Mouse (Mus musculus) heart, adult 9 months (tissue): ENCODE measurements around the gene Tgfbr3.
A peak's percentile ranks its signal among the peaks of the same experiment; 100 is the strongest.

Source experiments
- DNase-seq, 2 experiments: peaks; one replicate each; pipeline ENCODE4 v3.0.0; 2022; ENCODE audit warnings: low spot score in 2 of 2

Gene Tgfbr3

GRCm38 (mm10) chr5:107289234-107289764 is at the start of gene Tgfbr3:
Gene Tgfbr3, minus strand, starts transcription at chr5:107289629.
- peak; percentile 88 for DNase-seq

- no peak for DNase-seq
These were observed 41.5 kb upstream of the Tgfbr3 start, which contains the start of gene Brdt for GRCm38 (mm10) chr5:107330916-107331421. Gene Brdt, plus strand, starts transcription at chr5:107331159.

GRCm38 (mm10) chr5:107320703-107321102 is 31.3 kb upstream of the Tgfbr3 start:
- peak in 1 of 2 experiments; percentile 14 for DNase-seq

GRCm38 (mm10) chr5:107317141-107317540 is 27.7 kb upstream of the Tgfbr3 start:
- no peak for DNase-seq

- no peak for DNase-seq
These were observed 18.0 kb upstream of the Tgfbr3 start for GRCm38 (mm10) chr5:107307432-107307831.

GRCm38 (mm10) chr5:107304117-107304825 is 14.8 kb upstream of the Tgfbr3 start:
- no peak for DNase-seq

GRCm38 (mm10) chr5:107303350-107303861 is 14.0 kb upstream of the Tgfbr3 start:
- no peak for DNase-seq

- DNase-seq, result no peak
These were observed 9.4 kb upstream of the Tgfbr3 start for GRCm38 (mm10) chr5:107298854-107299253.

GRCm38 (mm10) chr5:107296512-107297322 is 7.3 kb upstream of the Tgfbr3 start:
- no peak for DNase-seq

- no peak for DNase-seq
These were observed 6.5 kb upstream of the Tgfbr3 start for GRCm38 (mm10) chr5:107295817-107296511.

- no peak for DNase-seq
These were observed 5.8 kb upstream of the Tgfbr3 start for GRCm38 (mm10) chr5:107295061-107295816.

- no peak for DNase-seq
These were observed 4.6 kb upstream of the Tgfbr3 start for GRCm38 (mm10) chr5:107294041-107294440.

GRCm38 (mm10) chr5:107289986-107290385 is 557 bp upstream of the Tgfbr3 start:
- DNase-seq, result no peak

- peak in 1 of 2 experiments; percentile 28 for DNase-seq
These were observed 799 bp downstream of the Tgfbr3 start for GRCm38 (mm10) chr5:107288427-107289233.

GRCm38 (mm10) chr5:107287908-107288267 is 1.5 kb downstream of the Tgfbr3 start:
- no peak for DNase-seq

GRCm38 (mm10) chr5:107287254-107287907 is 2.0 kb downstream of the Tgfbr3 start:
- DNase-seq, result peak; percentile 31 to 59

GRCm38 (mm10) chr5:107285563-107285962 is 3.9 kb downstream of the Tgfbr3 start:
- DNase-seq, result no peak

GRCm38 (mm10) chr5:107283935-107284524 is 5.4 kb downstream of the Tgfbr3 start:
- DNase-seq, result peak; percentile 45 to 51
